Mouse (Mus musculus): ENCODE measurements around the gene Lrrn3.

Lrrn3 gene

DNA sequence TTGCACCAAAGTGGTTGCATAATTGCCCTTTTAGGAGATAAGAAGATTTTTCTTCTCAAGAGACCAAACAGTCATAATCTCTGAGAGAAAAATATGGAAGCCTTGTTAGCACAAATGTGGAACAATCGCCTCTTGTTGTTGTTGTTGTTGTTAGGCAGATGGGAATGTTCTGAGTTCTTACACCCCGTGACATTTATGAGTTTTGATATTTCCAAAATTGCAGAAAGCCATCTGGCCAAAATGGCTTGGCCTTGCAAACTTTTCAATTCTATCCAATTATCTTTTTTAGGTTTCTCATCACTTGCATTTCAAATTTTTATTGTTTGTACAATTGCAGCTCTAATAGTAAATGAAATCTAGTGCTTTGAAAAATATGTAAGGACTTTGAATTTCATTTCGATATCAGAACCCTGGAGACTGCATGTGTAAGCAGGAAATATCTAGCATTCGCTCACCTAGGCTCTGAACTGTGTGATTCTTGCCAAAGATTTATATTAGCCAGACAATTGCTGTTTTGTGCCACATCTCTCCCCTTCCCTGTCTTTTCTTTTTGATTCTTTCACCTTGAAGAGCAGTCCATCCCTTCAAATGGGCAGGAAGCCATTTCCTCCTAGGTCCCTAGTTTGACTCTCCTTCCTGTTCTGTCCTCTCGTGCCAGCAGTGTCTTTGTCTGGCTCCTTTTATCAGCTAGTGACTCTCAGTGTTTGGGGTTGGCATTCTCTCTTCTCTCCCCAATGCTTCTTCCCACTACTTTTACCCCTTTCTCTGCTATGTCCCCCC, 49.8 kb downstream of the Lrrn3 start:
- no peak for DNase-seq (ENCODE audit: low read depth, low spot score)

DNA sequence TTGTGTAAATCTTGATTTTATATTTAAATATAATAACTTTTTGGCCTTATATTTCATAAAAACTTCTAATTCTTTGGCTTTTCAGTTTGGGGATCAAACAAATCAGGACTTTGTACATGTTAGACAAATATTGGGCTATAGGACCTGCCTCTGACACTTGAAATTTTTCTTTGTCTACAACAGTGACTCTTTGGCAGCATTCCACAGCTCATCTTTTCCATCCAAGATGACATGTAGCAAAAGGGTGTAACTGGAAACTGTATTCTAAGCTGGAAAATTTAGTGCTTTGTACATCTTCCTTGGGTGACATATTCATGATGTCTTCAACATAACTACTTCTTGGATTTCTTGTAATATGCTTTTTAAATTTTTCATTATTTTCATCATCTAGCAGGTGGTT, 57.4 kb downstream of the Lrrn3 start:
- DNase-seq (ENCODE audit: low read depth, low spot score) = no peak

DNA sequence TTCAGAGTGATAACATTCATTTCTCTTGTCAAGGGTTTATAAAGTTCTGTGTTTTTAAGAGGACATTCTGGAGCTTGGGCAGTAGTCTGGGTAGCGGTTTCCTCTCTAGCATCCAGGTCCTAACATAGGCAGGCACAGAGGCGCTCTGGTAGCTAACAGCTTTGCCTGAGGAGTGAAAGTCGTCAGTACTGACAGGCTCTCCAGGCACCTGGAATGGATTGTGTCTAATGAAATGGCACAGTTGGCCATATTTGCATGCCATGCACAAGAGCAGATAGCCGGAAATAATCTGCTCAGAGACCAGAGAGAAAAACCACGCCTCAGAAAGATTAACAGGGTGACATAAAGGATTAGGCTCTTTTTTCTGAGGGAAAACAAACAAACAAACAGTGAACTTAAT, 58.8 kb downstream of the Lrrn3 start:
- DNase-seq (ENCODE audit: low read depth, low spot score) = no peak

DNA sequence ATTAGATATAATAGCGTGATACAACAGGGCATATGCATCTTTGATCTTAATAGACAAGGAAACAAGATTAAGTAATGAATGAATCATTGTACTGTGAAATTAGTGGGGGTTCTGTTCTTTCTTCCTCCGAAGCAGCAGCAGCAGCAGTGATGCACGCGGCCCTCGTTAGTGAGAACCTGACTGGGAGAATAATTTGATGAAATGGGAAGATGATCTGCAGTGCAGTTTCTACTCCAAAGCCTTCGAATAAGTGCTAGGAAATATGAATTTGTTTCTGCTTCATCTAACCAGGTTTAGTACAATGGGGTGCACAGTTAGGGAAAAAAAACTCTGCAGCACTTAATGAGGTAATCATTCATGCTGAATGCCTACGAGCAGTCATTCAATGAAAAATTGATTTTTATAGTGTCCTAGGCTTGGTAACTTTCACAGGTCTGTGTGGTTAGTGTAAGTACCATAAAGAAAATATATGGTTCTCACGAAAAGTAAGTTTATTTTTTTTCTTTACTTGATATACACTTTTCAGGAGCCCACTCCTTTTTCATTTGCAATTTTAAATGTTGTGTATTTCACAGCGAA, 61.0 kb downstream of the Lrrn3 start:
- no peak for DNase-seq (ENCODE audit: low read depth, low spot score)

DNA sequence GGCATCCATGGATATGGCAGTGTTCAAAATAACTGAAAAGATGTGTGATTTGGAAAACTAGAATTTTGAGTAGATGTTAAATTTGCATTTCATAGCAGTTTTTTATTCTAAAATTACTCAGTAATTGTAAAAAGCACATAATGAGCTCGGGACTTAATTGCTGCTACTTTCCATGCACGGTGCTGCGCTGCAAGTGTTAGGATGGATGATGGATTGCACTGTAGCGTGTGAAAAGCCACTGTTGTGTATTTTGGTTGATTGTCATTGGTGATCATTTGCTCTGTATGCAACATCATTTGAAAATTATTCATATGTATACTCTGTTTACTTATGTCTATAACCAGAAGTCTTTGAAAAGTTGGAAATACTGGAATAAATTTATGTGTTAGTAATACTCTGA, 68.3 kb downstream of the Lrrn3 start:
- DNase-seq (ENCODE audit: low read depth, low spot score) = no peak

DNA sequence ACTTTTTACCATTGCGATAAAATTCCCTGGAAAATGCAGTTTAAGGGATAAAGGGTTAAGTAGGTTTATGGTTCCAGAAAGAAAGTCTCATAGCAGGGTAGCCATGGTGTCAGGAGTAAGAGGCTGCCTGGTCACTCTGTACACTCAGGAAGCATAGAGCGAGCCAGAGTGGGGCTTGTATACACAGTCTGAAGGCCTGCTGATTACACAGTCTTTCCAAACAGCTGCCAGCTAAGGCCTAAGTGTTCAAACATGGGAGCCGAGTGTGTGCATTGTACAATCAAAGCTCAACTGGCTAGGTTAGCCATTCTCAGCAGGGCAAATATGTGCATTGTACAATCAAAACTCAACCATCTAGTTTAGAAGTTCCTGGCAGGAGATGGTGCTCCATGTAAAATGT, 69.1 kb downstream of the Lrrn3 start:
- DNase-seq (ENCODE audit: low read depth, low spot score) = no peak

DNA sequence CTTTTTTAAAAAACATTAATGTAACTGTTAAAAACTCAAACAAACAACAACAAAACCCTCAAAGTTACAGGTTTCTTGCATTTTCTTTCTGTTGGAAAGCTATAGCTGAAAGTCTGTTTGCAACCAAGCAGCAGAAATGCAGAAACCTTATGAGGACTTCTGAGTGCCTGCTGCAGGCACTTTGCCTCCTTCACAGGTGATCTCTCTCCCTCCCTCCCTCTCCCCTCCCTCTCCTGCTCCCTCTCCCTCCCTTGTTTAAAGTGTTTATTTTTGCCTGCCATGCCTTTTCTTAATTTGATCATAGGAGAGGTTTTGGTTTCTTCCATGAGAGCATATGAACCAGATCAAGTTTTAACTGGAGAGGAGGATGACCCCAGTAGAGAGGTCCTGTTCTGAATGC, 69.6 kb downstream of the Lrrn3 start:
- DNase-seq (ENCODE audit: low read depth, low spot score) = no peak

DNA sequence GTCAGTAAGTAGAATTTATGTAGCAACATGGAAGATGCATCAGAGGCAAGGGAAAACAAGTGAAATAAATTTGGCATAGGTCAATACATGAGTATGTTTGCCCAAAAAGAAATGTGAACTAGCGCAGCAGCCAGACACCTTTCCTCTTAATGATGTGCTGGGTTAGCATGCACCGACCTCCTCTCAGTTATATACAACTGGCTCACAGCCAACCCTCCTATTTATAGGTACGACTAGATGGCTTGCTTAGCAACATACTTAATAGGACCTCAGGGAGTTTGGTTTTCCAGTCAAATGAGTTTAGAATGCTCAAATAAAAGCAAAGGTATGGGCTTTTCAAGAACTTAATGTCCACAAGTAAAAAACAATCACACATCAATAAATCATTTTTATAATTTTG, 76.8 kb downstream of the Lrrn3 start:
- no peak for DNase-seq (ENCODE audit: low read depth, low spot score)

DNA sequence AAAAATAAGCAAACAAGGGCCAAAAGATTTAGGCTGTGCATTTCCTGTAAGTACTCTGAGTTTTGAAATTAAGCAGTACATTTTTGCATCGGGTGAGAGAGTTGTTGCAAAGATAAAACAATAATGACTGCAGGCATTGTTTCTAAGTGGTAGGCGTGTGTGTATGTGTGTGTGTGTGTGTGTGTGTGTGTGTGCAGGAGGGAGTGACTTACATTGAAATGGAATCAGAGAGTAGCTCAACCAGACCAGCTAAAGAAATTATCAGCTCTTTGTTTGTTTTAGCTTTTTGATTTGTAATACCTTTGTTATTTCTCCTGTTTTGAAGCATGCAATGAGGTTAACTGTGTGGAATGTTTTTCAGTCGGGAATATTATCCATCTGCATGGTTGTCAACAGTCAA, 84.3 kb downstream of the Lrrn3 start:
- no peak for DNase-seq (ENCODE audit: low read depth, low spot score)
